Mouse (Mus musculus): ENCODE measurements around the gene Ccdc6. TPM values are rescaled to one million over a fixed set of nuclear protein-coding genes. Genes with fewer than 3 reads are reported as not detected.

Gene Ccdc6
- polyA plus RNA-seq (2015; fragmentation: Nextera tagmentation; extraction: Ambion mirVana): 8.8 and 10.3 TPM in 2 replicates

DNA sequence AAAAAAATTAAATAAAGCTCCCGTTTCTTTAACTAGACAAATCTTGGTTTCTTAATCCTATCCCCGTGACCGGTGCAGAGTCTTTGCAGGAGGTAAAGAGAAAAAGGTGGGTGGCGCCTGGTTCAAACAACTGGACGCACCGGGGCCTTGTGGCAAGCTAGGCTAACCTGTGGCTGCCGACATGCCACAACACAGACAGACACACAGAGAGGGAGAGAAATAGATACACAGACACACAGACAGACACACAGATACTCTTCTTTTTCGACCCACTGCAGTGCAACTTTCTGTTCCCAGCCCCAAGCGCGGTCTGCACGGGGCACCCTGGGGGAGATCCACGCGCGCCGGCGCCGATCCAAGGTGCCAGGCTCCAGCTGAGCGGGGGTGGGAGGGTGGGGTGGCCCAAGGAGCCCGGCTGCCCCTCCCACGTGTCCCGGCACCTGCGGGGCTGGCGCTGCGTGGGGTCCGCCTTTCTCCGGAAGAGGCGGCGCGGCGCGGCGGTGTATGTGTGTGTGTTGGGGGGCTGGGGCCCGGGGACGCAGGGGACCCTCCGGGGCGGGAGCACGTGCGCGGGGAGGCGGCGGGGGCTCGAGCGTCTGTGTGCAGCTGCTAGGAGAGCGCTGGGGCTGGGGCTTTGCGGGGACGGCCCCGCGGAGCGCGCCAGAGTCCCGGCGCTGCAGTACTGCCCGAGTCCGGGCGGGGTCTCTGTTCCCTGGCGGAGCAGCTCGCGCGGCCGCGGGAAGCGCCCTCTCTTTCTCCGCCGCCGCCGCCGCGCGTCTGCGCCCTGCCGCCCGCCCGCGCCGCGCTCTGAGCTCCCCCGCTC lies at the start of gene Ccdc6:
TSS of gene Ccdc6 (plus strand) at position 756 of the 823 bp plus-strand sequence.

GRCm38 (mm10) chr10:70204505-70205399 lies 107.8 kb downstream of the Ccdc6 start, which contains the start of gene Mrln:
Mrln (plus strand) TSS chr10:70204664.

Other genes starting within 250 kb of the Ccdc6 start
- 0.98 and 2.4 TPM in 2 replicates for gene Mrln, start 107.5 kb downstream of the Ccdc6 start, polyA plus RNA-seq (2015; fragmentation: Nextera tagmentation; extraction: Ambion mirVana)
- 2.2 and 2.3 TPM in 2 replicates for gene Slc16a9, start 148.0 kb downstream of the Ccdc6 start, polyA plus RNA-seq (2015; fragmentation: Nextera tagmentation; extraction: Ambion mirVana)